Mouse (Mus musculus) right cerebral cortex, postnatal 10 days (tissue): ENCODE data around the gene Tex36.

Experiments
- DNase-seq, 2 experiments: peaks; one replicate each; pipeline ENCODE4 v3.0.0; 2021; ENCODE audit warnings: low spot score in 2 of 2

The Tex36 gene

DNA sequence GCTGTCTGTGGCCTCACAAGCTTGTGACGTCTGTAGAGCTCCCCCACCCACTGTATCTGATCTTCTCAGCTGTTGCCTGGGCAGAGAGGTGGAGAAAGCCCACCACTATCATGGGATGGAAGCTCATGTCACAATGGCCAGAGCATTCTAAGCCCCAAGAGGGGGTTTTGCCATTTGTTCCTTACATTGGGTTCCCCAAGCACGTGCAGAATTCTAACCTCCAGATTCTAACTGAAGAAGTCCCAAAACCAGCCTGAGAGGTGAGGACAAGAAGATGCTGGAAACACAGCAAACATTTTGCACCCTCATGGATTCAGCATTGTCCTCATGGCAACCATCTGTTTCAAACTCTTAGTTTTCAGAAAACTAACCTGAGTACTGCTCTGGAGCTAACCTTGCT lies at the start of gene Tex36:
Gene Tex36 (minus strand): TSS at position 101 of the 400 bp plus-strand sequence.
- DNase-seq: no peak

DNA sequence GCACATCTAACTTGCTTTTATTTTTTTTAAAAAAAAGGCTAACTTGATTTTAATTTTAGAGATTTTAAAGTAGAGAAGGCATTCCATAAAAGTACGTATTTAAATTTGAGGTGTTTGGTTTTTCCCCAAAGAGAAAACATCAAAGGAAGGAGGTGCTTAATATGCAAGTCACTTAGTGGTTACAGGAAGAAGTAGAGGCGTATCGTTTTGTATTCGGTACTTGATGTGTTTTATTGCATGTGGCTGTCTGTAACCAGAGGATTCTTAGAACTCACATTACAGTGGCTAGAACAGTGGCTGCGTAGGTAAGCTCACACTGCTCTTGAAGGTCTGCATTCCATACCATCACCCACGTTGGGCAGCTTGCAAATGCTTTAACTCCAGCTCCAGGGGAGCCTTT lies 43.8 kb upstream of the Tex36 start:
- DNase-seq: no peak

DNA sequence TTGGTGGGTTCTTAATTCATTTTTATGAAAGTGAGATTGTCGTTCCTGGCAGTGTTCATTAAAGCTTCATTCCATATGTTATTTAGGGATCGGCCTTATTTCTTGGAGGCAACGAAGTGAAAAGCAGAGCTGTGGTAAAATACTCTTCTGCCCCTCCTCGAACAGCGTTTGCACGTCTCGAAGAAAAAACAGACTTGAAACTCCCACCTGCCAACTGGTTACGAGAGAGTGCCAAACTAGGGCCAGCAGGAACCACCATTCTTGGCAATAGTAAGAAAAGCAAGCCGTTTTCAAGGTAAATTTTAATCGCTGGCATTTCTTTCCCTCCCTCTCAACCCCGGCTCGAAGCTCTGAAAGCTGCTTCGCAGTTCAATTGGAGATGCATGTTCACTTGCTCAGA lies 36.9 kb upstream of the Tex36 start:
- peak; percentile 65 to 75 for DNase-seq

DNA sequence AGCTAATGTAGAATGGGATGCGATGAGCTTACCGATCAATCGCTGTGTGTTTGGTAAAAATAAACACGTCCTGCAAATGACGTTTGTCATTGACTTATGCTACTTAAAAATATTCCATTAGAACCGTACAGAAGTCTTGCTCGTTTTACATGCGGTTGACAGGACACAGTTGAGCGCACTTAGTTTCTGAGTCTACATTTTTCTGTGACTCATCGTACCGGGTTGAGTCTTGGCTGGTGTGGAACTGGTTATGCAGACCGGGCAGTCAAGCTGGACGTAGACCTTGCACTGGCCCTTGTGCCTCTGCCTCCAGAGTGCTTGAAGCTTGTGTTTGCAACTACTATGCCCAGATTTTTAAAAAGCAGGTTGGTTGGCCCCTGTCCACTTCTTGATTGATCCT lies 36.3 kb upstream of the Tex36 start:
- DNase-seq: peak in 1 of 2 experiments; percentile 50

DNA sequence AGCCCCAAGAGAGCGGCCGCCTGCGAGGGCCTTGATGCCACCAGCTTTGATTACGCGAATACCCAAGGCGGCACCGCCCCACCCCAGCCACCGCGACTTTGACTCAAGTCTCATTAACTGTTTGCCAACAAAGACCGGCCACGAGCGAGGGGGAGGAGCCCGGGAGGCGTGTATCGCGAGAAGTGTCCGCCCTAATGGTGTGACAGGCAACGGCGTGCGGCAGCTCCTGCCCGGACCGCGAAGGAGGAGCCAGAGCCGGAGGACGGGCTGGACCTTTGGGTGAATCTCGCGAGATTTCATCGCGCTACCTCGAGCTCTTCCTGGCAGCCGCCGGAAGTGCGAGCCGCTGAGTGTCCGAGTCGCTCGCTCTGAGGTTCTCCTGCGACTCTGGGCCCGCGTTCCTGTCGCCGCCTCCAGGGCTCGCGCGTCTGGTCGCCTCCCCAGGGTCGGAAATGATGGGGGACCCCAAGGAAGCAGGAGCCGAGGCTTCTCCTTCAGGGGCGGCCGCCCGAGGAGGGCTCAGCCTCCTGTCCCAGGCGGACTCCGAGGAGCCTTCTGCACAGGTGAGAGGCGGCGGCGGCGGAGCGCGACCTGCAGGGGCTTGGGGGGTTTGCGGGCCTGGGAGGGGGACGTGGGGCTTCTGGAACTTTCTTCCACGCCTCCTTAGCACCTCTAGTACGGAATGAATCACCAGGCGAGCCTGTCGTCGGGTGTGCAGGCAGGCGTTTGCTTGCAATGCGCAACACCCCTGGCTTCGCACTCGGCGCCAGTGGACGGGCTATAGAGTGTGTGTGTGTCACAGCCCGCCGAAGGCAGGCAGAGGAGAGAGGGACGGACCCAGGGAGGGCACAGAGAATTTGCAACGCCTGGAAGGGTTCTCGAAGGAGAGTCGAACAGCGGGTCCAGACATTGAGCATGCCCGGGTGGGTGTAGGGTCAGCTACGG lies 35.7 kb upstream of the Tex36 start, which contains the start of gene Edrf1:
Gene Edrf1 (plus strand): TSS at position 183 of the 945 bp plus-strand sequence.
- DNase-seq: peak; percentile 99

DNA sequence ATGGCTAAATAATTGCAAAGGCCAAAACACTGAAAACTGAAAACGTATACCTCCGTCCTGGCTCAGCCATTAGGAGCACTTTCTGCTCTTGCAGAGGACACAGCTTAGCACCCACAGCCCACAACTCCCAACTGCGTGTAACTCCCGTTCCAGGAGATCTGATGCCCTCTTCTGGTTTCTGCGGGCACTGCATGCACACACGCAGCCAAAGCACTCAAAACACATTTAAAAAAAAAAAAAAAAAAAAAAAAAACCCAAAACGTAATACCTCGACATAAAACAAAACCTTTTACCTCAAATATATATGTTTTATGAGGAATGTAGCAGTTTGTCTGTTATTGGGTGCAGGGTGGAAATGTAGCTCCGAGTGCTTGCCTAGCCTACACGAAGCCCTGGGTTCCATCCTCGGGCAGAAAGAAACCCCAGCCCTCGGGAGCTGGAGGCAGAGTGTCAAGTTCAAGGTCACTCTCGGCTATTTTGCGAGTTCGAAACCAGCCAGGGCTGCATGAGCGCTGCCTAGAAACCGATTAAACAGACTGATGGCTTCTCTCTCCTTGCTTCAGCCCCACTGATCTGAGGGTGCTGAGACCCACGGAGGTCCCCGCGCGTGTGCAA lies 34.9 kb upstream of the Tex36 start:
- peak; percentile 89 to 94 for DNase-seq

DNA sequence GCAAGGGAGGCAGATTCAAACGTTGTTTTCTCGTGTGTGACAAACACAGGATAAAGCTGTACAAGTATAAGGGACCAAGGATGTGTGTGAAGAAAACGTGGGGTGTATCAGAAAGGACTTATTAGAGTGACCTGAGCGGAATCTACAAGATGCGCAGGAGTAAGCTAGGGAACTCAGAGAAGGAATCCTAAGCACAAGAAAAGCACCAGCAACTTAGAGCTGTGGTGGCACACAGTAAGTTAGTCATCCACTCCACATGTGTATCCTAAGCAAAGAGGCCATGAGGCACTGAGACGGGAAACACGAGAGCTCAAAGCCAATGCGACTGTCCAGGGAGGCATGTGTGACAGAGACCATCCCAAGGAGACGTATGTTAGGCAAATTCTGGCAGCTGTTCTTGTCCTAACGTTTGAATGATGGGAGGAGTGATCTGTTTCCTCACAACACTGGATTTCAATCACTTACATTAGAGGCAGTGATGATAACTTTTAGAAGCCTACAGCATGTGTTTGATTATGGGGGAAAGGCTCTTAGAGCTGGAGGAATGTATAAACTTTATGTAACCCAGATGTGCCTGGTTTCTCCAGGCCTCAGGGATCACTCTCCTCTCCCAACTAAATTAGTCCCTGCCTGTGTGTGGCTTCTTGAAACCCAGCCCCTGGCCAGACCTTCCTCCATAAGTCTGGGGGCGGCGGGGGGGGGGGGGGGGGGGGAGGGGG lies 33.1 kb upstream of the Tex36 start:
- no peak for DNase-seq

DNA sequence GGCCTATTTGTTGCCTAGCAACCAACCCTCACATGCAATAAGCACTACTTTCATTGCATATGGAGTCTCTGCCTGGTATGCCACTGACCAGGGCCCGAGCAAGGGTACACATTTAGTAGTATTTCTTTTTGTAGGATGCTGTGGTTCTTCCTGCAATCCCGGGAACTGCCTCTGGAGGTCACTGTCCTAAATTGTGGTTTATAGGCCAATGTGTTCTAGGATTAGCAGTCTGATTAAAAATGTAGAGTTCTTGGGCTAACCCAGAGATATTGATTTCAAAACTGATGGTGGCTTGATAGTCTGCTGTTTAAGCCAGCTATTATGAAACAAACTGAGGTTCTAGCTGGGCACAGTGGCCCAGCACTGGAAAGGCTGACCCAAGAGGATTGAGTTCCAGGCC lies 30.5 kb upstream of the Tex36 start:
- DNase-seq: peak in 1 of 2 experiments; percentile 69

DNA sequence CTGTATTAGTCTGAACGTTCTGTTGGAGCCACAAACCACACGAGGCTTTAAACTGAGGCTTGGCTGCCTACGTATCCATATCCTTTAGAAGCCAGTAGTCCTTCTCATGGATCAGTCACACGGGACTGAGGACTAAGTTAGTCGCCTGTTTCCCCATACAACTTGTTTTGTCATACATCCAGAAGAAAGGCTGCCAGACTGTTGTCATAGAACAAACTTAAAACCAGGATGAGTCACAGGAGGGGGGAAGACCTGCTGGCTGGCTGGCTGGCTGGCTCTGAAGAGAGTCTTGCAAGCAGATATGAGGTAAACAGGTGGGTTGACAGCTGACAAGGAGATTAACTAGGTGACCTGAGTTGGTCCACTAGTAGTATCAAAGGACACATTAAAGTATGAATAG lies 28.9 kb upstream of the Tex36 start:
- no peak for DNase-seq

DNA sequence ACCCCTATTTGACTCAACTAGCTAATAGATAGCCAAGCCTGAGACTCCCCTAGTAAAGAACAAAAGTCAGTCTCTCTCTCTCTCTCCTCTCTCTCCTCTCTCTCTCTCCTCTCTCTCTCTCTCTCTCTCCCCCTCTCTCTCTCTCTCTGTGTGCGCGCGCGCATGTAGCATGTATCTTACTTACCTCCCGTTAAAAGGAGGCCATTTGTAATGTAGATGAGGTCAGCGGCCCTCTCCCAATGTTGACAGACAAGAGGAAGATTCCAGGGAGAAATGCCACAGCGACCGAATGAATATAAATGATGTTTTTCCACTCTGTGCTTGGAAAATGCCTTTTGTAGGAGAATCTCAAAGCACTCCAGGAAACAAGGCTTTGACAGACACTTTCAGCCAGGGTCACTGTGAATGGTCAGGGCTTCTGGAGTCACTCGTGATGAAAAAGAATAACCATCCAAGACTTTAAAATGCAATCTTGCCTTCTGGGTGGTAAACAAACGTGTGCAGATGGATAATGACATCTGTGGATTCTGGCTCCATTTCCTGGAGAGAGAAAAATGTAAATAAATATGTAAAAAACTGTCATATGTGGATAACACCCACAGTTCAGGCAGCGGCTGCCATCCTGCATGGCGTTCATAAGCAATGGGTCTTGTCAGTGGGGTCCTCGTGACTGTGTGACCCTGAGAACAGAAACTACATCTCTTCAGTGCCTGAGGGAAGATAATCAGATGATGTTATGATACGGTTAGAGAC lies 25.4 kb upstream of the Tex36 start:
- DNase-seq: no peak

DNA sequence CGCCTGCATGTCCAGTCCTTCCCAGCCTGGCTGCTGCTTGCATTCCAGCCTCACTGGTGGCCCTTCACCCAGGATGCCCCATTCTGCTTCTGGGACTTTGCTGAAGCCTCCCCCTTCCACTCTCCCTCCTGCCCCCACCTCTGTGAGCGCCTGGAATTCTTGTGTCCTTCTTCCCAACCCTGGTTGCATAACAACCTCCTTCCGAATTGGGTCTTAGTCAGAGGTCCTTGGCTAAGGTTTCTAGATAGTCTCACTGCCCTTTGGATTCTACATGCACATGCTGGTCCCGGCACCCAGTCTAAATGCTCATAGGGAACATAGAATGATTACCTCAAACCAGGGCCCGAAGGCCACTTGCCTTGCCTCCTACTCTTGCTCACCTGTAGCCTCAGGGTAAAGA lies 21.3 kb upstream of the Tex36 start:
- DNase-seq: no peak

DNA sequence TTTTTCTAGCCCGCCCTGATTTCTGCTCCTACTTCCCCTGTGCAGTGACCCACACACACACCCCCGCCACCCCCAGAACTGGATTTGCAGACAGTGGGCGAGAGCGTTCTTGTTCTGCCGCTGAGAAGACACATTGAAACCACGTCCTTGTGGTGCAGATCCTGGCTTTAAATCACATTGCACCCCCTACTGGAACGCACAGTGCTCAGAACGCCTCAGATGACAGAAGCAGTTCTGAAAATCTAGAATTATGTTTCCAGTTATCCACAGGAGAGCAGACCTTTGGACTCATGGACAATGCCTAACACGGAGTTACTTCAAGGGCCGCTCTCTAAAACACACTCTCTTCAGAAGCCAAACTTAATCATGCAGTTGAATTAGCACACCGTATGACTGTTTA lies 18.8 kb upstream of the Tex36 start:
- peak; percentile 55 to 60 for DNase-seq

DNA sequence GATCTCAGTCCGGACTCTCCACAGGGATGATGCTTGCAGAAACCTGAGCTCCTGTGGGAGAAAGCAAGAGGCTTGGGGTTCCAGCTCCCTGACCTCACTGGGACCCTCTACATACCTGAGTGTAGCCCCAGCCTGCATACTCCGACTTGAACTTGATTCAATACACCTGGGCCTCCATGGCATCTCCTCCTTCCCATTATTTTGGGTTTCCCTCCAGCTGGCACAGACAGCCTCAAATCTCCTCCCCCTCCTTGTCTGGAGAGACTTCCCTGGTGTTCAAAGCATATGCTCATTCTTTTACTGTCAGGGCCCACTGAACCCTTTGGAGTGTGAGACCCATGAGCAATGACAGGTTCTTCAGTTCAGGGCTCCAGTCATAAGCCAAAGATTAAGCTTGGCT lies 11.0 kb upstream of the Tex36 start:
- no peak for DNase-seq

DNA sequence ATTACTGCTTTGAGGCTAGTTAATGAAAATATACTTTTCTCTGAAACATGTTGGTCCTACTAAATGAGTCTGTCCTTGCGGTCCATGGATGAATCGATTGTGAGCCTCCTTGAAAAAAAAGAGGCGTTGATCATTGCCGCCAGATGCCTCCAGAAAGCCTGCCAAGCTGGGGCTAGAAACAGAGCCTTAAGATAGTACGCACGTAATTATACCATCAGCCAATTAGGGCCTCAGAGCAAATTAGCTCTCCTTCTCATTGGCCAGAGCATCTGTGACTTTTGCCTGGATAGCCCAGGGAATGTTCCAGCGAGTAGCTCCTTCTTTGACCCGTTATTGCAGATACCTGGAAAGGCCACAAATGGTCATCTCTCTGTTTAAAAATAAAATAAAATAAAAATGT lies 7.6 kb upstream of the Tex36 start:
- peak; percentile 80 to 83 for DNase-seq

DNA sequence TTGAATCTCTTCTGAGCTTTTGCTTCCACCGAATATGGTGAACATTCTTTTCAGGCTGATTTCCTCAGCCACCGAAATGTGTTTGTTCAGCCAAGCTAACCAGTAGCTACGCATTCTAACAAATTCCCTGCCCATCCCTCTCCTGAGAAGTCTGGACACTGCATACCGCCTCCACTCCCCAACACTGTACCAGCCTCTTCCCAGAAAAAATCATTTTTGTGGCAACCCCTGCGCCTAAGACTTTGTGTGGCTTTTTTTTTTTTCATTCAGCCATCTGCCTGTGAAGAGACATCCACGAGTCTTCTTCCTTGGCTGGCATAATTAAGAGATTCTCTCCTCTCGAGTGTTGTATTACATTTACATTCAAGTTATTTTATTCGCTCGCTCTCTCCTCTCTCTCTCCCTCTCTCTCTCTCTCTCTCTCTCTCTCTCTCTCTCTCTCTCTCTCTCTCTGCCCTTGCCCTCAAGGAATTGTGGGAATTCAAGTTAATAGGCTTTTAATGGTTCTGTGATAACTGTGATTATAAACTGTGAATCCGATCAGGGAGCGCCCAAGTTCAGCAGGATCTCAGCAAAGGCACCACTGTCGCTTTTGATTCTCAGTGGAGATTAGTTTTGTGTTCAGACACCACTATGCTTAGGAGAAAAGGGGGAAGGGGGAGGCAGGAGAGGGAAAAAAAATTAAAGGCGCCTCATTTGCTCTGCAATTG lies 6.8 kb upstream of the Tex36 start:
- peak; percentile 44 to 55 for DNase-seq

DNA sequence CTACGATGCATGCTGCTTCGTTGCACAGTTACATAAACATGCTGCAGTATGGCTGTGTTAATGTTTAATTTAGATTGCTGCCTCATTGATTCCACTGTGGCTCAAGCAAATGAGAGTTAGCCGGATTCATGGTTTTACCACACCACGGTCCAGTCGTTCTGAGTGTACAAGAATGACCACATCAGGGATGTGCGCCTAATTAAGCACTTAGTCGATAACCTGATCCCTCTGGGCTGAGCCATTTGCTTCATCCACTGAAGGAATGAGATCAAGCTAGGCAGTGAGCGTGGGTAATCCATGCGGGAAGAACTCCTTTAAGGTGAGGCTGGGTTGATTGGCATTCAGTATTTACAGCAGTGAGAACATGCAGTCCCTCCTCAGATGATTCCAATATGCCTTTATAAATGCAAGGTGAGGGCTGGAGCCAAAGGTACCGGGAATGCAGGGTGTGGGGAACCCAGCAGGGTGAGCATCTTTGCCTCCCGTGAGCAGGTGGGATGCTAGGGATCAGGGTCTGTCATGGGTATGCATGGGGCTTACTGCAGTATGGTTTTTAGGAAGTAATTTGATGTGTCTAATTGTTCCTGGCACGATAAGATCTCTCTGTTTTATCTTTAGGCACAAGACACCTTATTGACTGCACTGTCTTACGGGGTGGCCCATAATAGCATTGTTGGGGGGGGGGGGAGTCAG lies 6.1 kb upstream of the Tex36 start:
- DNase-seq: no peak

DNA sequence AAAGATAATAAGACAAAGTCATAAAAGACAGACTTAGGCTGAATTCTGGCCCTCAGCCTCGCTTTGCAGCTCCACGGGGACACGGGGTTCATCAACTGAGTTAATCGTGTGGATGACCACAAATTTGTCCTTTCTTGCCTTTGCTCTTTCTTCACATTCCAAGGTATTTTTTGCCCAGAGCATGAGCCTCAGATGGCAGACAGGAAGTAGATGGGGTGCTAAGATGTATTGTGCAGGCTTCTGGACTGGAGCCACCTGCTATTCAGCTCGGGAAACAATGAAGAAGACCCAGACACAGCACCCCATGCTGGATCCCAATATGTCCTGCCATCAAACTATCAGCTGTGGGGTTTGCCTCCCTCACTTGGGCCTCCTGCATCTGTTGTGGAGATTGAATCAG lies 5.4 kb upstream of the Tex36 start:
- no peak for DNase-seq

DNA sequence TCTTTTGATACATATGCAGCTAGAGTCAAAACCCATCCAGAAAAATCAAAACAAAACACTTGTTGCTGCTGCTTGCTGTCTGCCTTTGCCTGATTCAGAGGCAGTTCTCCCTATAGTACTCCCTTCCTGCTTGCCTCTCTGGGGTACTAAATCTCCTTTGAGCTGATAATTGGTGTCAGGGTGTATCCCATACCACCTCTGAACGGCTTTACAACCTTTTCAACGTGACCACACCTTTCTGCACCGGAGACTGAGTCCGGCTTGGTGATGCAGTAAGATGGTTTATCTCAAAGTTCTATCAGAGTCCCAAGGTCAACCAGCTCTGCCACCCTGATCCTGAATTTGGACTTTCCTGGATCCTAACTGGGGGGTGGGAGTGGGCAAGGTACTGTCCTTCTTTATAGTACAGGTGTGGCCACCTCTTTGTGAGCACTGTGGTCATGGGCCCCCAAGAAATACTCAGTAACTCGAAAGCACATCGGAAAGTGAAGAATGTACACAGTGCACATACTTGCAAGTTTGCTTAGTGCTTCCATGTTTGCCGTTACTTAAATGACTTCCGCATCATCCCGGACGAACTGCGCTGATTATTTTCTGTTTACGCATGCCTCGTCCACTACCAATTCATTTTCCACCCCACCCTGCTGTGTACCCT lies 2.6 kb upstream of the Tex36 start:
- DNase-seq: no peak

DNA sequence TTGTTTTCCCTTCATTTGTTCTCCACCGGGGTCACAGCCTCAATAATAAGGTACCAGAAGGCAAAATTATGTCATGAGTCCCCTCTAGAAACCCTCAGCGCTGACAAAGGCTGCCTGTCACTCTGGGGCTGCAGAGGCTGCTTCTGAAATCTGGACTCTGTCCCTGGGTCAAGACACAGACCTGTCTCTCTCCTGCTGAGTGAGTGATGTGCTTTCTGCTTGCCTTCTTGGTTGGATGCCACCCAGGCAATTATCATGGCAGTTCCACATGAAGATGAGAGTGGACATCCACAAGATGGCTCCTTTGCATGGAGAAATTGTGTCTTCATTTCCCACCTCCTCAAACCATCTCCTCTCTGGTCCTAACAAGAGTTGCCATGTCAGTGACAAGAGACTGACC lies 1.2 kb upstream of the Tex36 start:
- DNase-seq: no peak

DNA sequence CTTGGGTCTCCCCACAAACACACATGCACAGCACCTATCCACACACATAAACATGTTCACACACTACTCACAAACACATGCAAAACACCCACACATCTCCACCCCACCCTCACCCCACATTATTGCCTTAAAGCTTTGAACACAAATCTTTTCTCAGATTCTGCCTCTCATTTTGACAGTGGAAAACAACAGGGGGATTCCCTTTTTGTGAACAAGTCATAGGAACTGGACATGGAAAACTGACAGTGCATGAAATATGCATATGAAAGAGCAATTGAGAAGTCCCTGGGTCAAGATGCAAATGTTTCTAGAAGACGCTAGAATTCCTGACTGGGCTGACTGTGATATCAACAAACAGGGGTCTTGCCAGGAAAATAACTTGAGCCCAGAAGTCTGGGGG lies 1.4 kb downstream of the Tex36 start:
- DNase-seq: no peak
